Mouse (Mus musculus): Measurements from ENCODE around the gene Apba2. TPM values are rescaled to one million over a fixed set of nuclear protein-coding genes. Genes with fewer than 3 reads are reported as not detected.

Apba2 gene
- total RNA-seq, 2 experiments from 2014 or later: 7.7 to 8.0 TPM

GRCm38 (mm10) chr7:64791145-64791544 is 289.6 kb downstream of the Apba2 start:
- DNase-seq (ENCODE audit: low spot score in 2 of 2): no peak

GRCm38 (mm10) chr7:64792031-64792430 is 290.5 kb downstream of the Apba2 start:
- DNase-seq (ENCODE audit: low spot score in 2 of 2): peak in 1 of 2 experiments; percentile 45

- DNase-seq (ENCODE audit: low spot score in 2 of 2): no peak
These were observed 294.0 kb downstream of the Apba2 start for GRCm38 (mm10) chr7:64795554-64795953.

Other genes with a start within 250 kb of the Apba2 start
- gene Mtmr10, start 214.1 kb upstream of the Apba2 start, total RNA-seq (2021): 10 to 100 TPM; 22.3 to 22.5 TPM
- 10 to 100 TPM; 15.4 to 16.1 TPM for gene Fan1, start 127.6 kb upstream of the Apba2 start, total RNA-seq (2021)
- 10 to 100 TPM; 27.5 to 31.1 TPM for gene Mphosph10, start 109.4 kb upstream of the Apba2 start, total RNA-seq (2021)
- gene Mcee, start 109.1 kb upstream of the Apba2 start, total RNA-seq (2021): 10 to 100 TPM; 59.1 to 64.7 TPM

All from adrenal gland, postnatal 4 days (tissue).